Mouse (Mus musculus) megakaryocyte, embryonic 14.5 days (primary cell): ENCODE results near the gene Olfr1441.

Source experiments
- FLI1 ChIP-seq: IDR thresholded peaks from 2 replicates; pipeline ENCODE4 v1.6.1; 2012; ENCODE audit warnings: low read length, inconsistent platforms, mixed read lengths
- GATA1 ChIP-seq: IDR thresholded peaks from 3 replicates; pipeline ENCODE4 v1.6.1; 2012; ENCODE audit warnings: mixed read lengths, low read length, inconsistent platforms, borderline replicate concordance

- TF ChIP-seq GATA1 (no peak), FLI1 (no peak)
These were observed 4.4 kb downstream of the Olfr1441 start for GRCm38 (mm10) chr19:12421680-12422079.
